Mouse (Mus musculus): Measurements from ENCODE around the gene Hs3st1.
A peak's percentile ranks its signal among the peaks of the same experiment; 100 is the strongest.

Hs3st1 gene

DNA sequence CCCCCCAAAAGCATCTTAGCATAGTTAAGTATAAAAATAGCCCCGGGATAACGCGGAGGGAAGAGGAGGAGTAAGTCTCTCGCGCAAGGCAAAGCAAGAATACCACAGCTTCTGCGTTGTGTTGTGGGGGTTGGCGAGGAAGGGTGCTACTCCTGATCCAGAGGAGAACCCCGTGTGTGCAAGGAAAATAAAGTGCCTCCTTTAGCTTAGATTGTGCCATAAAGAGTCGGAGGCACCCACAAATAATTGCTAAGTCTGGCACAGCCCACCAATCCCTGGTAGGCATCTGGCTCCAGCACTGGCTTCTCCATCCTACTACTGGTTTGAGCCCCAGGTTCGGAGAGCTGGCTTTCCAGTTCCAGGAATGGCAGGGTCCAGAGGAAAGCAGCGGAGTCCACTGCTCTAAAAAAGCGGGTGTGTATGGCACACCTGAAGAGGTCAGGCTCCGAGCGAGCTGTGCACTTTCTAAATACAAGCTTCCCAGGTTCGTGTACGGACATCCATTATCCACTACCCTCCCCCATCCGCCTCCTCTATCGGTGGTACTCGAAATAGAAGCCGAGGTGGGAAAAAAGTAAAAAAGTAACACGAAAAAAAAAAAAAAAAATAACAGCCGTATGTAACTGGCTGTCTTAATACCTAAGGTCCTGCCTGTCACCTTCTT, 111.9 kb downstream of the Hs3st1 start:
- DNase-seq: peak; percentile 56

DNA sequence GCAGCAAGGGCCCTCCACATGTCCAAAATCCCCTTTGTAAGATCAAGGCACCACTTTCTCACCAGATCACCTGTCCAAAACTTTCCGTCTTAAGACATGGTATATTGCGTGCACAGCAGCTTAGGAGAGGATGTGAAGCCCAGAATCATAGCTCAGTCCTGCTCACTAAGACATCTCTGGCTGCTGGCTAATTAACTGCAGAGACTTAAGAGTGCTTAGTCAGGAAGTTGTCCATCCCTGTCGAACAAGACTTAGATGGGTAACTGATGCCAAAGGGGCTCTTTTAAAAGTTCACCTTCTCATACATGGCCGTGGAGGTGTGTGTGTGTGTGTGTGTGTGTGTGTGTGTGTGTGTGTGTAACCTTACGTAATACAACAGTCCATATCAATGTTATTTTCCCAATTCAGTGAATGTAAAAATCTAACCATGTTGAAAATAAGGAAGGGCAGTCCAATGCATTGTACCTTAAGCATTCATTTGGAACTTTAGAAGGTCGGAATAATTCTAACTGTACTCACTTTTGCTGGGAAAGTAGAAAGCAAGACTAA, 113.0 kb downstream of the Hs3st1 start:
- DNase-seq: no peak

DNA sequence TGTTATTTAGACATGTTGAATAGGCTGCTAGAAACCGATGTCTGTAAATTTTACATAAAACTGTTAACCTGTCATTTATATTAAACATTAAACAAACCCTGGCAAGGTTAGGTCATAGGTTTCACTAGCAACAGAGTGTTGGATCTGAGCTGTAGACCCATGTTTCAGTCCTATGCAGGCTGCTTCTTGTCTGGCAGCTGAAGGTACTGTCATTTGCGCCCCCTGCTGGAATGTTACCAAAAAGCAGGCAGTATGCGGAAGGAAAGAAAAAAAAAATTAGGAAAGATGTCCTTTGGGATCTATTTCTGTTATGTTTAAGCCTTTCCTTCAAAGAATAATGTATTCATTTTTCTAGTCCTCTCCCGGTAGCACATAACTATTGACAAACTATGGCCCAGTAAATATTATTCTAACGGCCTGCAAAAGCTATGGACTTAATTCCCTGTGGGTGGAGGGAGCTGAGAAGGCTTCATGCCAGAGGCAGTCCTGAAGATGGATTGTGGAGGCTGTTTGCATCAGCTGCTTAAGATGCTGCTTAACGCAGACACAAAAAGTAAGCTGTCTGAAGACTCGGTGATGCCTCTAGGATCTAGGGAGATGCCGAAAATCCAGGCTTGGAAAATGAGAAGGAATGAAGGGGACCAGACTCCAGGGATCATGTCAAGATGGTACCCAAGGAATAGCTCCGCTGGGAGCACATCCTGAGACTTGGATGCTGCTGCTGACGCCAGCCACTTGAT, 115.7 kb downstream of the Hs3st1 start:
- DNase-seq: peak; percentile 86

DNA sequence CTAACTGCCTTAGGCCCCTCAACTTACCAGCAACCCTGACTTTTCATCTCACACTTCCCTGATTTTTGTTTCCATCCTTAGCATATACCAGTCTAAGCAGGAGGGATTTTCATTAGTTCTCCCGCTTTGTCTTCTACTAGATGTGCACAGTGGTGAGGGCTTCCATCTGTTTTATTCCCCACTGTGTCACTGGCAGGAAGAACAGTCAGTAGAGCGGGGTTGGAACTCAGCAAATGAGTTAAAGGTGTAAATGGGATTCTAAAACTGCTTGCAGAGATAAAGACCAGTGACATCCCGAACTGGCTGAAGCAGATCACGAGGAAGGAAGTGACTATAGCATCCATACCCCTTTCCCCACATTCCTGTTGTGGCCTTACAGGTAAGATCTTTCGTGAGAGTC, 116.3 kb downstream of the Hs3st1 start:
- no peak for DNase-seq

DNA sequence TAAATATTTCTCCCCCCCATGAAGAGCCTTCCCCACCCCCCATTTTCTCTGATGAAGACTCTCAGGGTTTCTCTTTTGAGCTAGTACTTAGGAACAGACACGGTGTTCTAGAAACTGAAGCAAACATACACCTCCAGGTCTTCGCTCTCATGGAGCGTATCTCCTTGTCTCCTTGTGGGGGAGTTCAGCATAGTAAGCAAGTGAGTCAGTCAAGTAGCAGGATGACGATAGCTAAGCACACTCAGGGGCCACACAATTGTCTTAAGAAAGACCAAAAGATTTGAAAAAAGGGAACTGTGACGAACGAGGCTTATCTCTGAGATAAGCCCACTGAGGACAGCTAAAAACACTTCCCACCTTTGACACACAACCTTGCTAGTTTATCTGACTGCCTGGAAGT, 117.4 kb downstream of the Hs3st1 start:
- DNase-seq: no peak

DNA sequence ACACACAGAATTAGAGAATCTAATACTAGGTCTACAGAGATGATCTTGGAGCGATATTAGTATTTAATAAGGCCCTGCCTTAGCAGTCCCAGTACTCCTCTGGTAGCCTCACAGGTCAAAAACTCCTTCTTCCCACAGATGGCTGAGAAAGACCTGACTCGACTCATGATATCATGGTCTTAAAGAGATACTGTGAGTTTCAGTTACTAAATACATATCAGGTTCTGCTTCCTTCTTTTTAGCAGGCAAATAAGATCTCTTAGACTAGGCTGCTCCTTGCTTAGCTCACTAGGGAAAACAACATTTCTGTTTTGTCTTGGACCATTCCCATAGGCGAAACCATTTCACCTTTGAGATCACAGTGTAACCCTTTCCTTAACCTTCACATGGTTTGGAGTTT, 119.2 kb downstream of the Hs3st1 start:
- DNase-seq: no peak

DNA sequence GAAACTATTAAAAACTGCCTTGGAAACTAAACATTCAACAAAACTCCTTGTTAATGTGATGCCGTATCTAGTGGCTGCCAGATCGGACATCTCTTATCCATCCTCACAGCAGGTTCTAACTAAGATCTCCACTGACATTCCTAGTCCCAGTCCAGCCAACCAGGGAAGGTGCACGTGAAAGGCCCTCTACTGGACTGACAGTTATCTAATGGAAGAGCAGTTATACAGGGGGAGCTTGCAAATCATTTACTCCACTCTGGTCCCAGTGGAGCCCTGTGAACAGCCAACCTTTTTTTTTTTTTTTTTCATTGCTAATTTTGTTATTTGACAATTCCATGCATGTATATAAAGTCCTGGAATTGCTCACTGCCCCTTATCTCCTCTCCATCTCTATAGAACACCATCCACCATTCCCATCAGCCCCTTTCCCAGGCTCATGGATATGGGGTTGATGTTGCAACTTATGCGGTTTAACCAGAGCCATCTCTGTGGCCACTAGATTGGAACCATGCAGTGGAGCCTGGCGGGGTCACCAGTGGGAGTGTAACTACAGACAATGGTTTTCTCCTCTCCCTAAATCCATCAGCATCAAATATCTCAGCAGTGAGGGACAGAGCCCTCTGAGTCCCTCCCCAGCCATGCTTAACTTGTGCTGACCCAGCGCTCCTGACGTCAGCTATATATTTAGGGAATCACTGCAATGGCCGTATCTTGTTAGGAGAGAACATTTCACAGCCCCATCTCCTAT, 120.8 kb downstream of the Hs3st1 start:
- no peak for DNase-seq

DNA sequence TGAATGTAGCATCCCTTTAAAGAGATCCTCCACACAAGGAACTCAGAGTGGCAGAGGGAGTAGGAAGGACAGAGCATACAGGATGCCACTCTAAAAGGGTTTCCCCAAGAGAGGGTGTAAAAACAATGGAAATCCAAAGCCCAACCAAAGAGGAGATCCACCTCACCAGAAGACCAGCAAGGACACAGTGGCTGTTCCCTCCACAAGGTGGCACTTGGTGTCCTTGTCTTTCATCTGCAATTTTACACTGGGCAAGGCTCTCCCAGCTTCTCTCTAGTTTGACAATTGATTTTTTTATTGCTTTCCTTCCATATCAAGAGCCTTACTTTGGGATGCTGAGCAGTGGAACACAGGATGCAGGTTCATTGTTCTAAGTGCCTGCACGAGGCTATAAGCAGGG, 122.1 kb downstream of the Hs3st1 start:
- DNase-seq: no peak

DNA sequence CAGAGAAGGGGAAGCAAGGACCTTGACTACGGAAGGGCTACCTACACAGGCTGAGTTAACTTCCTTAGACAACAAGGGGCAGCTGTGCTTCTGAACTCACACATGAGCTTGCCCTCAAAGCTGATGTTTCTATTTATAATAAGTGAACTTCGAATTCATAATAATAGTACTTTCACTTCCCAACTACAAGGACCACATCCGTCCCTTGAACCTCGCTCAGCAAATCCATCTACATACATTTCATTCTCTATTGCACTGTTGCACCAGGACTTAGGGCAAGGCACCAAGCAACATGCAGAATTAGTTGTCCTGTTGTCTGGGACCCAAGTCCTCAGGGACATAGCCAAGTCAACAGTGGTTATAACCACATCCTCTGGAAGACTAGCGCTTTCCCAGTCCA, 124.4 kb downstream of the Hs3st1 start:
- DNase-seq: no peak

DNA sequence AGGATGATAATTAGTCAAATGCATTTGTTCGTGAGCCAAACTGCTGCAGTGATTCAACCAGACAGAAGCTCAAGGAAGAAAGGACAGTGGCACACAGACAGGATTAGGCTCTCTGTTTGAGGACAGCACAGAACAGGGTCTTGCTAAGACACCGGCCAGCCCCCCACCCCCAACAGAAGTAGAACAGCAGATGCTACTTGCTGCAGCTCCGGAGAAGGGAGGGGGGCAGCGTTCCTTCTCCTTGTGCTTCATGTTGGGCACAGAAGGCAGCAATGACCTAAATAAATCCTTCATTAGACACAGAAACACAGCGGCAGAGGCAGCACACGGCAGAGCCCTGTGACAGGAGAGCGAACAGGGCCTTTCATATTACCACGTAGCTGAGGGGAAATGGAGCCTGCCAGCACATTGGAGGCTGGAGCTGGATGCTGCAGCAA, 130.2 kb downstream of the Hs3st1 start:
- DNase-seq: peak; percentile 26

DNA sequence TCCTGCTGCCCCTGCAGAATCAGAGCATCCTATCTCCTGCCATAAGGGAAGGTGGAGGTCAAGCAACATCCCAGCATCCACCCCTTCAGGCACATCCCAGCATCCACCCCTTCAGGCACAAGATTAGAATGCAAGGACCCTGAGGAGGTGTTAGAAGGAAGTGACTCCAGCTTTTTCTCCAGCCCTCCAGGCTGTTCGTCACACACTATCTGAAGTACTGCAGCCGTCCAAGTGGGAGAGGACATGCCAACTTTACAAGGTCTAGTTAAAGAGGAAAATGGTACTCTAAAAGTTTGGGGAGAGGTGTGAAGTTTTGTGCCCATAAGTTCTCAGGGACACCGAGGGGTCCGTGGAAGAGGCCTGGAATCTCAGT, 131.1 kb downstream of the Hs3st1 start:
- DNase-seq: no peak

DNA sequence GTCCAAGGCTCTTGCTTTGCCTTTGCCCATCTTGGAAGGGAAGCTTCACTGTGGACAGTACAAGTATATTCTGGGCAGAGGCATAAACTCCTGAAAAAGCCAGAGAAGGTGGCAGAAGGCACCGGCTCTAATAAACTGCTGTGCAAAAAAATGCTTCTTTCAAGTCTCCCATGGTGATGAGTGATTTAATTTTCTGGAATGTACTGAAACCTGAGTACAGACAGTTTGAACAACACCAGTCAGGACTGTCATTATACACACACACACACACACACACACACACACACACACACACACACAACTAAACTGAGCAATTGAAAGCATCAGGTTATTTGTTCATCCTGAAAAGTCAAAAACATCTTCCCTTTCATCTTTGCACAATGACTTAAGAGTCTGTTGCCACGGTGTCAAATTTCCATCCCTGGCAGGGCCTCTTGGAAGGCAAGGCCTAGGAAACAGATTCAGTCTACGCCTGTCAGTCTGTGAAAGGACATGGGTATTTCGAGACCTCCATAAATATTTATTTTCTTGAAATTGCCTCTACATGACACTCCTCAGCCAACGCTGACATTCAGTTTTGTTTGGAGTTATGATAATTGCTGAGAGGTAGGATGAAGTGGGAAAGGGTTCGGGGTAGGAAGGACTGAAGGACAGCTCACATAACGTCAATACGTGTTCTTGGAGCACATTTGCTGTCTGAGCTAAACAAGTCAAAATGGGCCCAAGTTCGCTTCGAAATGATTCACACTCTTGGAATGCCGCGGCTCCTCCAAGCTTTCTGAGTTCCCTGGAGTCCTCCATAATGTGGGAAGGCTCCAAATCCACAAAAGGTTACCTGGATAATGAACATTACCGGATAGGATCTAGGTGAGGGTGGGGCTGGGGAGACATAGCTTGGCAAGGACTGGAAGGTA, 131.7 kb downstream of the Hs3st1 start:
- DNase-seq: no peak

DNA sequence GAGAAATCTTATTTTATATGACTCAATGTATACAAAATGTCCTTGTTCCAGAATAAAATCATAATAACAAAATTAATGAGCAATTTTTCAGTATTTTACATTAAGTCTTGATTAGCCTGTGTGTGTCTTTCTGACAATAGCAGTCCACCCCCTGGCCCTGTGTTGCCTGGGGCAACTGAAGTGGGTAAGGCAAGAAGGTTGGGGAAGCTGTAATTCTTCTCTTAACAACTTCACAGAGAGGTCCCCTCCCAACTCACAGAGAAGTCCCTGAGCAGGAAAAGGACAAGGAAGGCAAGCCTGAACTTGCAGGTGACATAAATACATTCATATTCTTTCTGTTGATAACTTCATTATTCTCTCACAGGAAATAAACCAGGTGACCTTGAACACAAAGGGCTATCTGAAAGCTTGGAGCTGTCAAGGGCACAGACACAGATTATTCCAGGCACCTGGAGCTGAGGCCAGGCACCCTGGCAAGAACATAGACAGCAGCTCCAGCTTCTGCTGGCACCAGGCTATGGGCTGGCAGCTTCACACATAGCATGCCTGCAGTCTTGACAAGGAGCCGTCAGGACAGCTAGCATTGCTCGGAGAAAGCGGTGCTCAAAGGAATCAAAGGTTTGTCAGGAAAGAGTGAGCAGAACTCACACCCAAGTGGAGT, 134.9 kb downstream of the Hs3st1 start:
- no peak for DNase-seq

DNA sequence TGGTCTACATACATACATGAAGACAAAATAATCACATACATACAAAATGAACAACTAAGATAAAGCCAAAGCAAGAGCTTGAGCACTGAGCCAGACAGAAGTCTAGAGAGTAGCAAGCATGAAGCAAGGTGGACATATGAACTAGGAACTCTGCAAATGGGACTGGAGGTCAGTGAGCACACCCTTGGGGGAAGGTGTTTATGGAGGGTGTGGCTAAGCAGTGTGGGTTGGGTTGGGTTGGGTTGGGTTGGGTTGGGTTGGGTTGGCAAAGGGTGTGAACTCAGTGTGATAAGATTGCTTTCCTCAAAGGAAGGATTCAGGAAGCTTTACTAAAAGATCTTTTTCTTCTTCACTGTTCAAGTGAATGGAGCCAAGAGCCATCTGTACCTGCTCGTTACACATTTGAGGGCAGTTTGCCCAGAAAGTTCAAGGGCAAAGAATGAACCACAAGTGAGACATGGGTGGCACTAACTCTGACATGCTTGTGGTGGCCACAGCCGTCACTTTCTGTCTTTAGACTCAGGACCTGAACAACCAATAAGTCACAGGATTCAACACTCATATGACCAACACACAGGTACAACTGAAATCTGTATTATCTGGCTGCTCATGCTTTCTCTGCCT, 137.8 kb downstream of the Hs3st1 start:
- DNase-seq: no peak

DNA sequence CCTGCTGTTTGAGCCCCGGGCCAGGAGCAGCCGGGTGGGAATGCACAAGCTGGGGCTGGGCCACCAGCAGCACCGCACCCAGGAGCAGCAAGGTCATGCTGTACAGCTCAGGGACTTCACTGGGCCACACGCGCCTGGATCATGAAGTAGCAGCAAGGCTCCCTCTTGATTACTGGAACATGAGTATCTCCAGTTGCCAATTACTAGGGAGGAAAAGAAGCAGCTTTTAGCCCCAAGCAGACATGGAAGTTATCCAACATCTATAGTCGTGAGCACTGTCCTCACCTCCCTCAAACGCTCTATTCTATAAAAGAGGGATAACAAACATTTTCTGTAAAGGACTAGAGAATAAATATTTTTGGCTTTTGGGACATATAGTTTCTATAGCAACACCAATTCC, 140.1 kb downstream of the Hs3st1 start:
- no peak for DNase-seq

DNA sequence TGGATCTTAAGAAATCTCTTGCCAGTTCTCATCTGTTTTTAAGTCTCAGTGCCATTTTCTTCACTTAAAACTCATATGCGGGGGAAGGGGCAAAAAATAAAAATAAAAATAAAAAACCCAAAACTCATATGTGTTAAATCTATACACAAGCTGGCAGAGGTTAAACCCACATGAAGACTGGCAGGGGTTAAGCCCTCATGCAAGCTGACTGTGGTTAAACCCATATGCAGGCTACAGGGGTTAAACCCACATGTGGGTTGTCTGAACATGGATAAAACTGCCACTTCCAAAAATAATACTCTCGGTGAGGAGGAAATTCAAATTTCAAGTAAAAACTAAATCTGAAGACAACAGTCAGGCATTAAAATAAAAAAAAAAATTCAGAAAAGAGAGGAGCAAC, 141.7 kb downstream of the Hs3st1 start:
- no peak for DNase-seq

DNA sequence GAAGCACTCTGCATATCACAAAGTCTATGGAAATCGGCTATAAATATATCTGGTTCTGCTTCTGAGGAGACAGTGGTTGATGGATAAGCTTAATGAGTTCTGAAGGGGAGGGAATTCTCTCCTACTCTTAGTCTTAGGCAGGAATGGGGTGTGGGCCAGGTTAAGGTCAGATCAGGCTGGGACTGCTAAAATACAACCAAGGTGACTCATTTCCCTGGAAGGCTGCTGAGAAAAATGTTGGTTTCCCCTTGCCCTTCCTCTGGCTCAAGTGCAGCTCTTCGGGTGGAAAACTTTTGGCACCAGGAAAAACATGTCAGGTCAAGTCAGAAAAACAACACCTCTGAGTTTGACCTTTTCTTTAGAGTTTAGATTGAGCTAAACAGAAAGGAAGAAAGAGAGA, 143.0 kb downstream of the Hs3st1 start:
- DNase-seq: no peak

DNA sequence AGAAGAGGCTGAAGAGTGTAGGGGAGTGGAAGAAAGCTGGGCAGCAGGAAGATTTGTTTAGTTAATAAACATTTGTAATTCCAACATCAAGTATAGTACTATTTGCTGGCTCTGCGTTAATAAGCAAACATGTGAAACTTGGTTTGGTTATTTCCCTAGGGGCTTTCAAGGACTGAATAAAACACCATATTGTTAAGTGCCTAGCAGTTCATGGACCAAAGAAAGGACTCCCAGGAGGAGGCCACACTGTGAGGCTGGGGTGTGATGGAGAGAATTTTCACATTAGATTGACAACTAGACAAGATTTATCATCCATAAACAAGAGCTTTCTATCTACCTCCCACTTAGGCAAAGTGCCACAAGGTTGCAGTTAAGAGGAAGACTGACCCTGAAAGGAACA, 147.0 kb downstream of the Hs3st1 start:
- DNase-seq: no peak

DNA sequence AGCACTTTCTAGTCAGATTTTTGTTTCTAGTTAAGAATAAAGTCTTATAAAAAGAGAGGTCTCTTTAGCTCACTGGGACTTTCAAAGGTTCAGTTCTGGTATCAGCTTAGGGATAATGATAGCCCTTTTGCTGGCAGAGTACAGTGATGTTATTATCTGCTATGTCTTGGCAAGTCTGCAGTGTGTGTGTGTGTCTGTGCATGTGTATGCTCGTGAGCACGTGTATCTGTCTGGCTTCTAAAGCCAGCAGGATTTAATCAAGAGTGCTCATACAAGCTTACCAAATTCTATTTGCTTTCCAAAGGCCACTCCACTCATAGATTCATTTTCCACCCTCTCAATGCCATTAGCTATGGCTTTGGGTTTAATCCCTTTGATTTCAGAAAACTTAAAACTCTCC, 160.5 kb downstream of the Hs3st1 start:
- no peak for DNase-seq
